Mouse (Mus musculus): ENCODE measurements at regions not wholly inside any gene's neighbourhood (a gene's known extent, or its start where the extent isn't known, plus 50 kb on each side); places are given as distances from the start of the nearest gene placed in this dataset.

GRCm38 (mm10) chr12:79937876-79938275 lies 174.9 kb downstream of the Zfp36l1 start:
- DNase-seq = no peak

GRCm38 (mm10) chr12:79936698-79937097 lies 176.1 kb downstream of the Zfp36l1 start:
- no peak for DNase-seq

- no peak for DNase-seq
Observed at GRCm38 (mm10) chr12:79934091-79934490, 178.7 kb downstream of the Zfp36l1 start.

DNA sequence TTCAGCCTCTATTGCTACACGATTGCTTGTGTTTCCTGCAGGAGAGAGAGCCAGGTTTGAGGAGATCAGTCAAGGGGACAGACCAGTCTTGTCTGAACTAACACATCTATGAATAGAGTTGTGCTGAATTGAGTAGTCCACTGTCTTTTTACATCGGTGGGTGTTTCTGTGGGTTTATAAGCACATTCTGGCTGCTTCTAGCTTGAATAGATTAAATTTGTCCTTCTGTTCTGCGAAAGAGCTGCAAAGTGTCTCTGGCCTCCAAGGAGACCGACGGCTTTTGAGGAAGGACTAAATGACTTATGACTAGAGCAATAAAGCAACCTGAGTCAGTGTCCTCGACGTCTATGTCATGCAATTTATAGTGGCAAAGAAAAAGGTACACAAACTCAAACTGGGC lies 179.9 kb downstream of the Zfp36l1 start:
- no peak for DNase-seq

DNA sequence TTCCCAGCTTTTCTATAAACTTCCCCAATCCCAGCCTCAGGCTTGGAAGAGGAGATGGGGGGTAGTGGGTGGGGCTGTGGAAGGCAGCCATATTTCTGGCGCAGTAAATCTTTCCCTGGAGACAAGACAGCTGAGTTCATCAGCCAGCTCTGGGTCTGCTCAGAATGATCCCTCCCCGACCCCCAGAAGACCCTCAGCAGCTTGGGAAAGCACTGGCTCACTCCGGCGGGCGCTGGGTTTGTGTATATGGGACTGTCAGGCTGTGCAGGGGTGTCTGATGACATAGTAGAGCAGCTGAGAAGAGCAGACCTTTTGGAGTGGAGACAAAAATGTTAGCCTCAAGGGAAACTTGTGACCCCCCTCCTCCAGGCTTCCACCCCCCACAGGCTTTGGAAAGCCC lies 181.4 kb downstream of the Zfp36l1 start:
- no peak for DNase-seq

DNA sequence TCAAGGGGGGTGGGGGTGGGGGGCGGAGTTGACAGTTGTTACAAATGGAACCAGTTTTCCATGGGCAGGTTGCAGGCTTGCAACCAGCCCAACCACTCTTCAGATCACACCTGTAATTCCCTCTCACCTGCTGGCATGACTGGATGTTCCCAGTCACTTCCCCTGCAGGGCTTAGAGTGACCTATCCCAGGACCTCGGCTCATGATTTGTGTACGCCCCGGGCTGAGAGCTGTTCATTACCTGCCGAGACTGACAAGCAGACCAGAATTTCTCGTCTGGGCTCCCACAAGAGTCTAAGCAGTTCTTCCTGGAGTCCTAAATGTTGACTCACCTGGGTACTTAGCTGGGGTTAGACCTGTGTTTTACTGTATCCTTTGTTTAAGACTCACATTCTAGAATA lies 183.0 kb downstream of the Zfp36l1 start:
- DNase-seq = no peak

DNA sequence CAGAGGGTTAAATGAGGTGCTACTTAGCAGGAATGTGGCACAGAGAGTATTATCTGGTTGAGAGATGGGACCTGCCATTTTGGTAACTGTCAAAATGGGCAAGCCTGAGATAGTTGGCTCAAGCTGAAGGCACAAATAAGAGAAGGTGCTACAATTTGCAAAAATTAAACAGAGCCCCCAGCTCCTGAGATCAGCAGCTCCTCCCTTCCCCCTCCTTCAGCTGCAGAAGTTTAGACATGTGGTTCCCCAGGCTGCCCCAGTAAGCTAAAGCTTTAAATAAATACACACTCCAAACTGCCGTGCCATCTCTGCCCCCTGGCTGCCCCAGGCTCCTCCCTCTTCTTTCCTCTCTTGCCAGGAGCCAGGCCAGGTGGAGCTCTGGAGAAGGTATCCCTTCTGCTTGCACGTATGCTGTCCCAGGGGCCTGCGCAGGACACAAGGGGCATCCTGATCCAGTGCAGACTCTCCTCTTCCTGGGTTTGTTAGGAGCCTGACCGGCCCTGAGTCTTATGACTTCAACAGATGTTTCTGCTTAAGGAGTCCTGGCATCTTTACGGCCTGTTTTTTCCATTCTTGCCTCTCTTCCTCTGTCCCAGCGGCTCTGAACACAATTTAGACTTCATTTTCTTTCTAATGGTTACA lies 184.0 kb downstream of the Zfp36l1 start:
- DNase-seq = no peak

DNA sequence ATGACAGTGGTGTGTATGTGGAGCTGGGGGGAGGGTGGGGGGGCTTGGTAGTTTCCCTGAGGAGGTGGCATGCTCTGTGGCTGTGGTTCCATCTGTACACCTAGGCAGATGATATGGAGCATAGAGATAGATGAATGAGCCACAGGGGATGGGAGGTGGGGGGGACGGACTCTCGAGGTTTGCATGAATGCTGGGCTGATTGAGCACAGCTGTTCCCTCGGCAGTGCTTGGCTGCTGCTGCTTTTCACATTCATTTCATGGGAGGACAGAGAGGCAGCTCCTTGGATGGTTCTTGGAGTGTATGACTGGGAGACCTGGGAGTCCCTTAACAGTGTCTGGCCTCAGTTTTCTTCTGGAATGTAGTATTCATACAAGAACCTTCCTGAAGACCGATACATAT lies 184.5 kb downstream of the Zfp36l1 start:
- no peak for DNase-seq

GRCm38 (mm10) chr12:79925704-79926588 lies 186.9 kb downstream of the Zfp36l1 start:
- DNase-seq = no peak

DNA sequence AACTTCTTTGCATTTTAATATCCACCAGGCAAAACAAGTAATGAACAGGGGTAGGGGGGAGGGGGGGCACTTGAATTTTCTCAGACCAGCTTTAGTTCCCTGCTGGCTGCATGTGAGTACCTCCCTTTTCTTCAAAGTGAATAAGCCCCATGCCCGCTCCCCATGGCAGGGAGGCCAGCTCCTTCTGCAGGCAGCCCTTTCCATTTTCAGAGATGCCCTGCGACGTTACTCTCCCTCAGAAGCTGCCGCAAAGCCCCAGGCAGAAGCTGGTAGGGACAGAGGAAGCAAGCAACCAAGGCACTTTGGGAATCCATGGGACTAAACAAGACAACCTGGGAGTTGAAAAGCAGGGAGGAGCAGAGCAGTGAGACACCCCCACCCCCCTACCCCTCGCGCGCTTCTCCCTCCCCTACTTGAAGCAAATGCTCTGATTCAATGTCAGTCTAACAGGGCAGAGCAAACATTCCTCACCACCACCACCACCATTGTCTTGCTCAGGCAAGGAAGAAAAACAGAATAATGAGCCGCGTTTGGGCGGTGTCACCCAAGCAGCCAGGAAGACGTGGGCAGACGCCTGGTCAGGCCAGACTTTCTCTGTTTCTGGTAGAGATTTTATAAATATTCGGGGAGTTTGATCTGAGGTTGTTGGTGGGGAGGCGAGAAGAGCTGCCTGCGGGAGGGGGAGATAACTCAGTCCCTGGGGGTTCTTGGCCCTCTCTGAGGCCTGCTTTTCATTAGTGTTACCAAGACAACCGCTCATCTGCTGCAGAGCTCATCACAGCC lies 187.7 kb downstream of the Zfp36l1 start:
- DNase-seq = peak; percentile 71

DNA sequence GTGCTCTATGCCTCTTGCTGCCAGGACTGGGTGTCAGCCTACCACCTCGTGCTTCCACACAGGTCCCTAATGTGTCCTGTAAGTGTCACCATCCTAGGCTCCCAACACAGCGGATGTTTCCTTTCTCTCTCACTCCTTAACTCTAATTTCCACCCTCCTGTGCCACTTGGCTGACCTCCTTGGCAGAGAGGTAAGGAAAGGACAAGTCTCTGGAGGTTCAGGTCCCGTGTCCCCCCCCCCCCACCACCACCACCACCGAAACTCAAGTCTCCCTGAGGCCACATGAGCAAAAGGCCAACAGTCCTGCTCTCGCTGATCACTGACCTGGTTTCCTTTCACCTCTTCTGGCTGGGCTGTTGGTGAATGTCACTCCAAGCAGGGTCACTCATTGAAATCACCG lies 189.0 kb downstream of the Zfp36l1 start:
- DNase-seq = no peak

- DNase-seq = no peak
Observed at GRCm38 (mm10) chr12:79921786-79922185, 191.0 kb downstream of the Zfp36l1 start.

DNA sequence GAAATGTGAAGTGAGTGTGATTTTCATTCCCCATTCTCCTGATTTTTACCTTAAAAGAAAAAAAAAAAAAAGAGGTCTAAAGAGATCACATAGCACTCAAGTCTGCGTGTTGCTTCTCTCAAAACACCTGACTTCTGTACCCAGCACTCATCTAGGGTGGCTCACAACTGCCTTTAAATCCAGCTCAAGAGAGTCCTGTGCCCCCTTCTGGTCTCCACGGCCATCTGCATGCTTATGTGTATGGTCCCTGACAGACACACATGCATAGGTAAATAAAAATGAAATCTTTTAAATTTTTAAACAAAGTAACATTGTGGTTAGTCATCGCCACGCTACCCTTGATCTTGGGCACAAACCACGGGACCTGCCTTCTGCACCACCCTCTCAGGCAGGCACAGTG lies 193.8 kb downstream of the Zfp36l1 start:
- no peak for DNase-seq

- DNase-seq = no peak
Observed at GRCm38 (mm10) chr12:79917634-79918289, 195.1 kb downstream of the Zfp36l1 start.

GRCm38 (mm10) chr12:79916896-79917633 lies 195.7 kb downstream of the Zfp36l1 start:
- DNase-seq = no peak

- no peak for DNase-seq
Observed at GRCm38 (mm10) chr12:79913898-79914297, 198.9 kb downstream of the Zfp36l1 start.

GRCm38 (mm10) chr12:79912281-79913063 lies 200.3 kb downstream of the Zfp36l1 start:
- no peak for DNase-seq

DNA sequence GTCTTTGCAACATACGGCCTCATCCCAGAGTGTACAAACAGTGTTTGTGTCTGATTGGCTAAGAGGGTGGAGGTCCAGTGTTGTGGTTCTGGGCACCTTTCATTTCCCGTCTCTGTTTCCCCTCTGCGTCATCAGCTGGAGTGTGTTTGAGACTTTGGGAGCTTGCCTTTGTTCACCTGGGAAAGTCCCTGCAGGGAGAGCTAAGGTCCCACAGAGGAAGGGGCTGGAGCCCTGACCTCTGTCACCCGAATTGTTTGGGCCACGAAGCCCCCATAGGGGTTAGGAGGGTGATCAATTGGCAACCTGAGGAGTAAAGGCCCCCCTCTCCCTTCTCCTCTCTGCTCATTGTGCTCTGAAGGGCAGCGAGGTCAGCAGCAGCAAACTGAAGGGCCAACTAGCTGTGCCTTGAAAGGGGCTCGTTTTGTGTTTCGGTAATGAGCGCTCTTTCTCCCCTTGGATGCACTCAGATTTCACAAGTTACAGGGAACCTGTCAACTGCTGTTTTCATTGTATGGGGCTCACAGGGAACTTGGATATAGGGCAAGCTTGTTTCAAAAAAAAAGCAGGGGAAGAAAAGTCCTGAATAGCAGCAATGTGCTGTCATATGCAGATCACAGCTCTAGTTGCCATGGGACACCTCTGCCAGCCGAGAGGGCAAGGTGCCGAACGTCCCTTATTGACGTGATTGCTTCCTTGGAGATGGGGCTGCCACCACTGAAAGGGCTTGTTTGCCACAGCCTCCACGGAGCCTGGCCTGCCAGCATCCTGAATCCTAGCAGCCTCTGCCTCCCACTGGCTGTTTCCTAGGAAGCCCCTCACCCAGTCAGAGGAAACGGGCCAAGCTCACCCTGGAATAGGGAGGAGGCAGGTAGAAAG lies 201.7 kb downstream of the Zfp36l1 start:
- DNase-seq = peak; percentile 54

DNA sequence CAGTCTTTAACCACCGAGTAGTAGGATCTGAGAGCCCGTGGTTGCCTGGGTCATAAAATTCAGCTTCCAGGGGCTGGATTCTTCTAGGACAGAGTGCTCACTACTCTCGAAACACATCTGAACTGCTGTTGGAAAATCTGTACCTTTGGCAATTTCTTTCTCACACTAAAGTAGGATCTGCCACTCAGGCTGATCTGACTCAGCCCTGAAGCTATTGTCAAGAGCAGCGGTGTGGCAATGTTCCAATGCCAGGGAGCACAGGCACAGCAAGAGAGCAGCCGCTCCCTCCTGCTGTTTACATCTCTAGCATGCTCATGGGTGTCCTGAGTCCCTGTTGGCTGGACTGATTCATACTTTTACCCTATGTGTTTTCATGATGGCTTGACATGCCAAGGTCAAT lies 205.2 kb downstream of the Zfp36l1 start:
- no peak for DNase-seq

GRCm38 (mm10) chr12:79906738-79907365 lies 206.0 kb downstream of the Zfp36l1 start:
- no peak for DNase-seq

All from right cerebral cortex, adult 18-20 months (tissue).